Mouse (Mus musculus) kidney, postnatal 10 days (tissue): ENCODE measurements at regions not wholly inside any gene's neighbourhood (a gene's known extent, or its start where the extent isn't known, plus 50 kb on each side); places are given as distances from the start of the nearest gene placed in this dataset.

Source experiments
- DNase-seq: peaks from one replicate; pipeline ENCODE4 v3.0.0; 2021; ENCODE audit warnings: mixed read lengths

DNA sequence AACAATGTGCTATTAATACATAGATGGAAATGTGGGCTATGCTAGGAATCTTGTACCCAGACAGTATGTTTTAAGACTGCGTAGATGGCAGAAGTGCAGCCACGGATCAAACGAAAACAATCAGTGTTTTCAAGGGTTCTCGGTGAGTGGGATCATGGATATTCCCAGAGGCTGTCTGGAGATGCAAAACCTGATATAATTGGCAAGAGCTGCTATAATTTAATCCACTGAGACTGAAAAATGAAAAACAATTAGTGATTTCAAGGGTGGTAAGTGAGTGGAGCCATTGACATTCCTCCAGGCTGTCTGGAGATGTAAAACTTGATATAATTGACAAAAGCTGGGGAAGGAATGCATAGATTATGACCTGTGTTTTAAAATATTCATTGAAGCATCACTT lies 545.5 kb upstream of the Api5 start:
- no peak for DNase-seq

DNA sequence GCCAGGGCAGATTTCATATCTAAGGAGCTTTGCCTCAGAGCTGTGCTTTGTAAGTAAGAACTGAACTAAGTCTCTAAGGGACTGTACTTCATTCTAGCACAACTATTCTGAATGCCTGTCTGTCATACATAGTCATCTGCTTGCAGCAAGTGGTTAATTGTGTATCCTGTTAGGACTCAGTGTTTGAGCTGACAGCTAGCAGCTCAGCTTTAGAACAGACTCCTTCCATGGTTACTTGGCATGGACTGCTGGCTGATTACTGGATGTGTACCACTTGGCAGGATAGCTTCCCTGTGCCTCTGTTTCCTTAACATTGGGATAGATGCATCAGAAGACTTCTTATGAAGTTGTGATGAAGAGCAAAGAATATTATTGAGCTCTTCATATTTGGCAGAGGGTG lies 525.6 kb upstream of the Api5 start:
- no peak for DNase-seq

DNA sequence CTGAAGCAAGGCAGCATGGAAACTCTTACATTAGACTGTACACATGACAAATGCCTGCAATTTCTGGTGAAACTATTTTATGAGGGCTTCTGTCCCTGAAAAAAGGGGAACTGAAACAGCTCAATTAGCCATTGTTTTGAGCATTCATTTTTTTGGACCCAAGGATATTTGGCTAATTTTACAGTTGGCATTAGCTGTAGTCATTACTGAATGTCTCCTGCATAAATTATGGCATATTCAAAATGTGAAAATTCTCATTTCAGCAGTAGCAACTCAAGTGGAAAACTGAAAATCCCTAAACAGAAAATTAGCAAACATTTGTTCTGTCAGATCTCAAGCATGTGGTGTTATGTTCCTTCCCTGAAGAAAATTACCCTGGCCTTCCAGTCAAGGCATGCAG lies 507.7 kb upstream of the Api5 start:
- DNase-seq: no peak

DNA sequence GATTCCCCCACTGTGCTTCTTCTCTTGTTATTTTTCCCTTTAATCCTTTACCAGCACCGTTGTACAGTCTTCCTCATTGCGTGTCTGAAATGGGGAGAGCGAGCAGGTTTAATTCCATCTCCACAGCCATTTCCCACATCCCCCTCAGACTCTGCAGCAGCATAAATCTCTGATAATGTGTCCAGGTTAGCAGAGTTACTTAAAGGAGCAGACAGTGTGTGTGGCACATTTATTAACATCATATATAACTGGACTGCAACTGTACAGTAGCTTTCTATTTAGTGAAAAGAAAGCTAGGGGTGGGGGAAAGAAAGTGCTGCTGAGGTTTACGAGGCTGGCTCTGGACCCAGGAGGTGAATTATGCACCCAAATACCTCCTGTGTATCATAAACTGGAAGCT lies 494.2 kb upstream of the Api5 start:
- no peak for DNase-seq

DNA sequence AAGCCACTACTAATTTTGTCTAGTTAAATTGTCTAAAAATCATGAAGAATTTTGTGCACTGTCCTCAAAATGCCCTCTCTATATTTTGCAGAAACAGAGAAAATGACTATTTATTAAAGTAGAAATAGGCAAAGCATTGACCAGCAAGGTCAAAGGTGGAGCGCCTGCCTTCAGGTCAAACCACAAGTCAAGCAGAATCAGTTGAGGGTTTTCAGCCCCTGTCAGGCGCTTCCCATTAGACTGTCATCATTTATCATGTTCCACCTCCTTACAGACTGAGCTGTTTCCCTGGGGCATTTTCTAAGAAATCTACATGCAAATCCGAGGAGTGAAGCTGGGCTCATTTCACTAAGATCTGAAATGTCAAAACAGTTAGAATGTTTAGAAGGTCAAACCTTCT lies 481.4 kb upstream of the Api5 start:
- DNase-seq: peak; percentile 41

DNA sequence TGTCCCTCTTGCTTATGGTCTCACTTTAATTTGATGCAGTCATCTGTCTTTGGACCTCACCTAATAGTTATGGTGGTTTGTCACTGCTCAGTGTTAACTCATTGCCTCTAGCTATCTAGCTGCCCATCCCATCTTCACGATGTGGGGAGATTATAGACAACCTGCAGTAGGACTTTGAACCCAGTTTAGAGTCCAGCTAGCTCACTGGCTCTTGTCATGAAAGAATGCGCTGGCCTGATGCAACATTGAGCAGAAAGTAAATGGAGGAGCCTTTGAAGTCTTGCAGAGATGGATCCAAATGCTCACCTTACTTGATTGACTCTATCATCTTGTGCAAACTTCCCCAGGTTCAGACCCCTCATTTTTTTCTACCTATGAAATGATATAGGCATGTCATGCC lies 480.1 kb upstream of the Api5 start:
- DNase-seq: no peak

DNA sequence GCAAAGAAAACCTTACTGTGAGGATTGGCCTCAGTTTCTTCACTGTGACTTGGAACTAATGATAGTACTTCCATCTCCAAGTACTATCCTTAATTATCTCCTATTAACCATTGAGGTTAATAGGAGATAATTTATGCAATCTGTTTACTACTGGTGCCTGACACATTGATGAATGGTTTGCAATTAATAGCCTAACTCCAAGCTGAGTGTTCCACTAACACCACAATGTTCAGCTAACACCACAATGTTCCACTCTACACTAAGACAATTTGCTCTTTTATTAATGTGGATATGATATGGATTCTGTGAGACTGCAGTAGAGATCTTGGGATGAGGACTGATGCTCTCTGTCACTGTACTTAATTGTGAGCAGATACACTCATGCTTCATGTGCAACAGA lies 463.6 kb upstream of the Api5 start:
- no peak for DNase-seq
